ENCODE assay signal across 10 mouse cellular contexts in the genomic region with DNA sequence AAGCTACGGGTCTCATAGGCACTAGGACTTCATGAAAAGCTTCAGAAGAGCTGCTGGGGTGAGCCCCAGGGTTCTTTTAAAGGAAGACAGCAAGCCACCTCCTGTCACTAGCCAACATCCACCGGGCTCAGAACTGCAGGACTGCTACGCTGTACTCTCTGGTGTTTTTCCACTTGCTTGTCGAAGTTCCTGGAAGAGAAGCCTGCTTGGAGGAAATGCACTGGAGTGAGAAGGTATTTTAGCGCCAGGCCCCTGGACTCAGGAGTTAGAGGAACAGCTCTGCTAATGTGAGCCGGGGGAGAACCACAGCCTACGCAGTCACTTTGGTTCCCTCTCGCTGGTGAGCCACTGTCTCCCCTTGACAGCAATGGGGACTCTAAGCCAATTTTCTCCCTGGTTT. TPM values are rescaled to one million over a fixed set of nuclear protein-coding genes. Genes with fewer than 3 reads are reported as not detected.
DNase-seq lines count a peak whose midpoint lies in the region; ATAC-seq and TF ChIP-seq lines count a peak whose summit lies in the region.
"Had no signal": no experiment of that assay in that cellular context is flagged by ENCODE, and none has a peak within 500 bp of the region (broad histone marks: within the 10 kb centered on the region; RNA-seq: fewer than 3 reads in every experiment).

No protein-coding gene starts in this region.

- H3K9ac ChIP-seq in liver, embryonic 16.5 days (ENCODE audit: low read depth, low read length), result peak overlapping the region; percentile 40
- H3K9ac ChIP-seq: embryonic facial prominence, embryonic 15.5 days; hindbrain, embryonic 13.5 days; midbrain, embryonic 12.5 days had no signal

- 43% methylated on average over 8 of the region's 8 CpGs for WGBS in liver, embryonic 16.5 days (ENCODE audit: insufficient replicate concordance)

- H3K27me3 ChIP-seq in testis, adult 2 months (ENCODE audit: control insufficient read depth, insufficient read depth, low read length), result no peaks in the 10 kb centered on the region
- no peaks in the 10 kb centered on the region for H3K27me3 ChIP-seq in liver, embryonic 16.5 days (ENCODE audit: control insufficient read depth, insufficient read depth, low read depth, low read length)
- H3K27me3 ChIP-seq: embryonic facial prominence, embryonic 15.5 days; hindbrain, embryonic 13.5 days; midbrain, embryonic 12.5 days had no signal

- peak overlapping the region; percentile 58 for H3K27ac ChIP-seq in testis, adult 2 months (ENCODE audit: control insufficient read depth, insufficient read depth, low read depth, low read length)
- H3K27ac ChIP-seq in liver, embryonic 16.5 days (ENCODE audit: low read length), result peak overlapping the region; percentile 91
- H3K27ac ChIP-seq: midbrain, embryonic 12.5 days had no signal

- peaks cover 4% of the 10 kb centered on the region; the same call in 1 of the 2 replicates for H3K36me3 ChIP-seq in testis, adult 2 months (ENCODE audit: control insufficient read depth, insufficient read depth, low read length)
- H3K36me3 ChIP-seq in liver, embryonic 16.5 days (ENCODE audit: control insufficient read depth, insufficient read depth), result peaks cover 31% of the 10 kb centered on the region

- no peak for TF ChIP-seq CTCF in testis, adult 2 months (IDR thresholded peaks at IDR 0.05; ENCODE audit: control insufficient read depth, insufficient read depth, insufficient replicate concordance, low read depth, low read length)

- no peaks in the 10 kb centered on the region for H3K9me3 ChIP-seq in liver, embryonic 16.5 days (replicated peaks; ENCODE audit: control insufficient read depth, low read length)
- H3K9me3 ChIP-seq: embryonic facial prominence, embryonic 15.5 days; hindbrain, embryonic 13.5 days; midbrain, embryonic 12.5 days had no signal

- H3K4me3 ChIP-seq in testis, adult 2 months (ENCODE audit: control insufficient read depth, low read depth, low read length), result no peak overlapping the region
- no peak overlapping the region for H3K4me3 ChIP-seq in liver, embryonic 16.5 days (ENCODE audit: low read depth, low read length)
- H3K4me3 ChIP-seq: embryonic facial prominence, embryonic 15.5 days; hindbrain, embryonic 13.5 days; midbrain, embryonic 12.5 days had no signal

- no peak overlapping the region for H3K4me2 ChIP-seq in liver, embryonic 16.5 days (ENCODE audit: low read depth, low read length)
- H3K4me2 ChIP-seq: embryonic facial prominence, embryonic 15.5 days; hindbrain, embryonic 13.5 days; midbrain, embryonic 12.5 days had no signal

- no peak for DNase-seq in testis, postnatal 14 days (ENCODE audit: low spot score)
- peak; percentile 31 to 49 for DNase-seq in heart, postnatal 36 days
- DNase-seq in ovary, postnatal 36 days (ENCODE audit: low spot score), result no peak
- DNase-seq in natural killer cell, adult 2 months (ENCODE audit: low spot score in 2 of 2), result no peak
- no peak for DNase-seq in left cerebral cortex, postnatal 10 days (ENCODE audit: extremely low spot score in 1 of 2, low spot score in 2 of 2)

- intact Hi-C loops in heart, postnatal 36 days (cut with DNase I), result no loop called here
- intact Hi-C loops in left cerebral cortex, postnatal 10 days (cut with DNase I), result no loop called here

- H3K4me1 ChIP-seq in testis, adult 2 months (ENCODE audit: control insufficient read depth, insufficient read depth, low read length), result no peaks in the 10 kb centered on the region
- H3K4me1 ChIP-seq in liver, embryonic 16.5 days (ENCODE audit: control insufficient read depth, low read depth, low read length), result peaks cover 74% of the 10 kb centered on the region

- no peak for TF ChIP-seq POLR2A in testis, adult 2 months (IDR thresholded peaks at IDR 0.05; ENCODE audit: control insufficient read depth, low read depth, low read length)

- no peak for ATAC-seq in liver, embryonic 16.5 days (ENCODE audit: low read depth)

RNA-seq across cellular contexts. Expression of gene Dclre1b, which starts 6.4 kb away (rescaled TPM):
- polyA plus RNA-seq in testis, adult 2 months (2012; rRNA removed), result 7.6 and 8.5 TPM in 2 replicates
- total RNA-seq in heart, postnatal 36 days (2021), result 1 to 10 TPM; 6.5 to 9.2 TPM
- polyA plus RNA-seq in liver, embryonic 16.5 days (2015; fragmentation: Nextera tagmentation; extraction: Ambion mirVana), result 24.1 and 28.5 TPM in 2 replicates
- total RNA-seq in left cerebral cortex, postnatal 10 days (2021), result 1 to 10 TPM; 7.9 to 8.9 TPM

RNA-seq across cellular contexts. Expression of gene Ap4b1, which starts 6.5 kb away (rescaled TPM):
- polyA plus RNA-seq in testis, adult 2 months (2012; rRNA removed), result 33.9 and 36.2 TPM in 2 replicates
- total RNA-seq in heart, postnatal 36 days (2021), result 10 to 100 TPM; 12.4 to 14.0 TPM
- polyA plus RNA-seq in liver, embryonic 16.5 days (2015; fragmentation: Nextera tagmentation; extraction: Ambion mirVana), result 15.2 and 15.9 TPM in 2 replicates
- total RNA-seq in left cerebral cortex, postnatal 10 days (2021), result 10 to 100 TPM; 13.6 to 15.7 TPM

RNA-seq across cellular contexts. Expression of gene Gm43064, which starts 6.5 kb away (rescaled TPM):
- 2.2 TPM in 2 replicates for polyA plus RNA-seq in testis, adult 2 months (2012; rRNA removed)
- total RNA-seq in heart, postnatal 36 days (2021), result not detected
- 0.70 and 1.1 TPM in 2 replicates for polyA plus RNA-seq in liver, embryonic 16.5 days (2015; fragmentation: Nextera tagmentation; extraction: Ambion mirVana)
- total RNA-seq in left cerebral cortex, postnatal 10 days (2021), result not detected
- polyA plus RNA-seq: midbrain, embryonic 12.5 days had no signal

RNA-seq across cellular contexts. Expression of gene Hipk1, which starts 11.5 kb away (rescaled TPM):
- polyA plus RNA-seq in testis, adult 2 months (2012; rRNA removed), result 203 and 224 TPM in 2 replicates
- 100 to 1,000 TPM; 100 to 114 TPM for total RNA-seq in heart, postnatal 36 days (2021)
- polyA plus RNA-seq in liver, embryonic 16.5 days (2015; fragmentation: Nextera tagmentation; extraction: Ambion mirVana), result 15.3 and 16.4 TPM in 2 replicates
- total RNA-seq in left cerebral cortex, postnatal 10 days (2021), result 10 to 100 TPM; 70.3 to 75.2 TPM

RNA-seq across cellular contexts. Expression of gene Bcl2l15, which starts 29.5 kb away (rescaled TPM):
- polyA plus RNA-seq in testis, adult 2 months (2012; rRNA removed), result 0.68 and 3.2 TPM in 2 replicates
- total RNA-seq in heart, postnatal 36 days (2021), result not detected
- 1.5 and 1.7 TPM in 2 replicates for polyA plus RNA-seq in liver, embryonic 16.5 days (2015; fragmentation: Nextera tagmentation; extraction: Ambion mirVana)
- total RNA-seq in left cerebral cortex, postnatal 10 days (2021), result not detected
- polyA plus RNA-seq: embryonic facial prominence, embryonic 15.5 days had no signal

Comparison
In these comparisons a context has a peak if more than half of its experiments do, and no peak if none do; other contexts are left out.
1. DNase-seq: peak in heart, postnatal 36 days (2 of 2); none in testis, postnatal 14 days (single experiment), ovary, postnatal 36 days (single experiment), natural killer cell, adult 2 months (0 of 2) and left cerebral cortex, postnatal 10 days (0 of 2).